Mouse (Mus musculus): ENCODE data around the gene Adar. TPM values are rescaled to one million over a fixed set of nuclear protein-coding genes. Genes with fewer than 3 reads are reported as not detected.

The Adar gene
- polyA plus RNA-seq, 1 experiment from 2014 or later, result 17.6 TPM

Other genes starting within 250 kb of the Adar start
- 1.2 TPM in 2 replicates for gene Kcnn3, start 194.9 kb upstream of the Adar start, polyA plus RNA-seq (2016; fragmentation: Nextera tagmentation; extraction: Ambion mirVana)
- gene Chrnb2, start 49.6 kb downstream of the Adar start, polyA plus RNA-seq (2016; fragmentation: Nextera tagmentation; extraction: Ambion mirVana), result 8.9 and 16.2 TPM in 2 replicates
- gene Ube2q1, start 58.6 kb downstream of the Adar start, polyA plus RNA-seq (2016; fragmentation: Nextera tagmentation; extraction: Ambion mirVana), result 12.5 and 17.1 TPM in 2 replicates
- 2.3 and 2.8 TPM in 2 replicates for gene She, start 116.3 kb downstream of the Adar start, polyA plus RNA-seq (2016; fragmentation: Nextera tagmentation; extraction: Ambion mirVana)
- 0.52 and 1.5 TPM in 2 replicates for gene Il6ra, start 198.2 kb downstream of the Adar start, polyA plus RNA-seq (2016; fragmentation: Nextera tagmentation; extraction: Ambion mirVana)
- 13.7 and 14.5 TPM in 2 replicates for gene Atp8b2, start 248.5 kb downstream of the Adar start, polyA plus RNA-seq (2016; fragmentation: Nextera tagmentation; extraction: Ambion mirVana)

Data from hindbrain, embryonic 10.5 days (tissue).